Mouse (Mus musculus) WW6 (cell line): Measurements from ENCODE around the gene Mypn.

Experiments
- DNase-seq: peaks from one replicate; pipeline ENCODE4 v3.0.0-alpha.2; 2013; ENCODE audit warnings: low read depth, low spot score

Mypn gene

DNA sequence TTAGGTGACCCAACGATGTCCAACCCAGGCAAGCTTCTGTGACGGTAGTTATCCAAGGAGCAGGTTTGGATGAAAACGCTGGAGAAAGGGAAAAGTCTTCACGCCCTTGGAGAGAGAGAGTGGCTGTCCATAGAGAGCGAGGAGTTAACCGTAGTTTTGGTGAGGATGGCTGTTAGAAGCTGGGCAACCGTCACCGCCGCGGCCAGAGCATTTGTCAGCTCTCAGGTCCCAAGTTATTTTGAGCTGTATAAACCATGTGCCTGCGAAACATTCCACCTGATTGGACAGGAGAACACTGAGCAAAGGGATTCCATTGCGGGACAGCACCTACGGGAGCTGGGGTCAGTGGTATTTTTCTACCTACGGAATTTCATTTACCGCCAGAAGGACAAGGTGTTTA lies at the start of gene Mypn:
TSS of gene Mypn (minus strand) at position 225 of the 400 bp plus-strand sequence.
- DNase-seq, result no peak

GRCm38 (mm10) chr10:63248421-63248820 lies 44.7 kb upstream of the Mypn start:
- no peak for DNase-seq

DNA sequence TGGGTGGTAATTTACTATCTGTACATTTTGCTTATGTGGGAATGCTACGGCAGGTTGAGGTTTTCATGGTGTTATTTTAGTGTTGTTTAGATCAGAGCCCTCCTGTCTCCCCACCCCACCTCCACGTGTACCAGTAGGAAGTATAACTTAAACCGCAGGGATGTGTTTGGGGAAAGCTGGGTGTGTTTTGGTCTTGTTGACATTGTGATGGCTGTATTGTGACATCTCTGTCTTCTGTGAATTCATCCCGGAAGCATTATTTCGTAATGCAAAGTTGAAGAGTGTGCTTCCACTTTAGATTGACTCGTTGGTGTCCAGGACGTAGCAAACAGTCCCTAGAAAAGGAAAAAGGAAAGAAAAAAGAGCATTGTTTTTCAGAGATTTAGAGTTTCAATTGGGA lies 43.7 kb upstream of the Mypn start:
- no peak for DNase-seq

DNA sequence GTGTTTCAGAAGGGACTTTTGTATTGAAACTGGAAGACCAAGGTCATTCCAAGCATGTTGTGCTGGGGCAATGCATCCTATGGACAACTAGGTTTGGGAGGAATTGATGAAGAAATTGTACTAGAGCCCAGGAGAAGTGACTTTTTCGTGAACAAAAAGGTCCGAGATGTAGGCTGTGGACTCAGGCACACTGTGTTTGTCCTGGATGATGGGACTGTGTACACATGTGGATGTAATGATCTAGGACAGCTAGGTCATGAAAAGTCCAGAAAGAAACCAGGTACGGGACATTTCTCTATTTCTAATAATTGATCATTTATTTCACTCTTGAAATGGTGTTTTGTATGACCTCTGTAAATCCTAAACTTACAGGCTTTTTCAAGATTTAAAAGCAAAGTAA lies 42.1 kb upstream of the Mypn start:
- DNase-seq, result no peak

DNA sequence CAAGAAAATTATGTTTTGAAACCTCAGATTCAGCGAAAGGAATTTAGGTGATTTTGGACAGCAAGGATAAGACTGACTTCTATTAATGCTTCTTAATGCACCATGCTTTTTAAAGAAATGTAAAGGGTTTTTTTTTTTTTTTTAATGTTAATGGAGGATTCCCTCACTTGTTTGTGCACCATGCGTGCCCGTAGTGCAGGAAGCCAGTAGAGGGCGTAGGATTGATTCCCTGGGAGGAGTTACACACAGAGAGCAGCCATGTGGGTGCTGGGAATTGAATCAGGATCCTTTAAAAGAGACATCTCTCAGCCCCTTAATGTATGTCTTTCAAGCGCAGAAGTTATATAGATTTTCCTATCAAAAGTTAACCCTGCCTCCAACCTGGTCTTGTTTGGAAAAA lies 41.0 kb upstream of the Mypn start:
- peak; percentile 54 for DNase-seq

DNA sequence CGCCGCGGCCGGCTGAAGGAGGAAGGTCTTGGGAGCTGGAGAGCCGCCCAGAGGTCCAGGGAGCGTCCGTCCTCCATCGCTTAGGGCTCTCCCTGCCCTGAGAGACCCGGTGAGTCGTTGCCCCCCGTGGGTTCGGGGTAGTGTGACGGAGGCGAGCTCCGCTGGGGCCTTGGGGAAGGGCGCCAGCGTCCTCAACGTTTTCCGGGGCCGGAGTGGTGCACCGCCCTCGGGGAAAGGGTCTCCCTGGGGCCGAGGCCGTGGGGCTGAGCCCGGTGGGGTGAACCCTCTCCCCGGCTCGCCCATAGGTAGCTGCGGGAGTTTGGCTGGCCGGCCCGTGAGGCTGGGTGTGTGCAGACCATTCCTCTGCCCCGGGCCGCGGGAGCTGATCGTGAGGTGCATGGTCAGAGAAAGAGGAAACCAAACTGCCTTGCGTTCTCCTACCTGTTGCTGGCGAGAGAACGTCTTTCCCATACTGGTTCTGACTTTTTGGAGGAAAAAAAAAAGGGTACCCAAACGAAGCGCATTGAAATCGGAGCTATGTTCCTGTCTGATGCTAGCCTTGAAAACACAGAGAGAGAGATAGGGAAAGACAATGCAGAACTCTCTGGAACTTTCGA lies 40.4 kb upstream of the Mypn start:
- no peak for DNase-seq

- DNase-seq, result peak; percentile 81
Measured at GRCm38 (mm10) chr10:63243493-63244054, 39.8 kb upstream of the Mypn start, which contains the start of gene Herc4. Gene Herc4, plus strand, starts transcription at chr10:63243810.

- no peak for DNase-seq
Measured at GRCm38 (mm10) chr10:63242798-63243435, 39.2 kb upstream of the Mypn start.

GRCm38 (mm10) chr10:63240868-63241271 lies 37.1 kb upstream of the Mypn start:
- no peak for DNase-seq

- DNase-seq, result no peak
Measured at GRCm38 (mm10) chr10:63239848-63240247, 36.1 kb upstream of the Mypn start.

DNA sequence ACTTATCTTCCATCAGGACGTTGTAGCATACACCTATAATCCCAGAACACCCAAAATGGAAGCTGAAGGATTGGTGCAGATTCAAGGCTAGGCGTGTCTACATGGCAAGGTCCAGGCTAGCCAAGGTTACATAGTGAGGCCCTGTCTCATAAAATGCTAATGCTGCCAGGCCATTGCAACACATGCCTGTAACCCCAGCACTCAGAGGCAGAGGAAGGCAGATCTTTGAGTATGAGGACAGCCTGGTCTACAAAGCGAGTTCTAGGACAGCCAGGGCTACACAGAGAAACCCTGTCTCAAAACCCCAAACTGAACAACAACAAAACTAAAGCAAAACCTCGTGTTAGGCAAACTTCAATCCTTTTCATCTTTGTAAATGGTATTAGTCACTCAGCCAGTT lies 34.3 kb upstream of the Mypn start:
- DNase-seq, result no peak

GRCm38 (mm10) chr10:63237206-63237605 lies 33.5 kb upstream of the Mypn start:
- no peak for DNase-seq

DNA sequence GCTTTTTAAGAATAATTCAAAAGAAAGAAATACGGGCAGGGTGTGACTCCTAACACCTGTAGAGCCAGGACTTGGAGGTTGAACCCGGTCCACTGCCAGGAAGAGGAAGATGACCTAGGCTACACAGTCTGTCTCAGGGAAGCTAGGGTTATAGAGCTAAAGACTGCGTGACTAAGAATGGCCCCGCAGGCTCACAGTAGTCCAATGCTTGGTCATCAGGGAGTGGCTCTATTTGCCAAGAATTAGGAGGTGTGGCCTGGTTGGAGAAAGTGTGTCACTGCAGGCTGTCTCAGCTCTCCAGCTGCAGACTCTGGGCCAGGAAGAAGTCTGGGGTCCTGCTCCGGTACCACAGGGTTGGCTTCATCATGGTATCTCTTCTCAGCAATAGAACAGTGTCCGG lies 32.9 kb upstream of the Mypn start:
- no peak for DNase-seq

GRCm38 (mm10) chr10:63235889-63236288 lies 32.1 kb upstream of the Mypn start:
- no peak for DNase-seq

GRCm38 (mm10) chr10:63234133-63234532 lies 30.4 kb upstream of the Mypn start:
- no peak for DNase-seq

DNA sequence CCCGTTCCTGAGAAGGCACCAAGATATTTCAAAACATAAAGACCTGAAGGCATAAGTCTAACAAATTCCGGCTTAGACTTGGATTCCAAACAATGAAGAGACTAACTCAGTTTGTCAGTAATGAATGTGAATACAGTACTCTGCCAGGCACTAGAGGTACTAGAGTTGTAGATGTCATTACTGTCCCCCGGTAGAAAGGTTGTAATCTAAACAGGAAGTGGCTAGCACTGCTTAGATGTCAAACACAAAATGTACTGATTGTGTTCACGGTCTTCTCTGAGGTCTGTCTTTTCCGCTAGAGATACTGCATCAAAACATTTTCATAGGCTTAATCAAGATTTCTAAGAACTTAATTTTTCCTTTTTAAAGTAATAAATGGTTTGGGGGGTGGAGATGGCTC lies 27.9 kb upstream of the Mypn start:
- no peak for DNase-seq

DNA sequence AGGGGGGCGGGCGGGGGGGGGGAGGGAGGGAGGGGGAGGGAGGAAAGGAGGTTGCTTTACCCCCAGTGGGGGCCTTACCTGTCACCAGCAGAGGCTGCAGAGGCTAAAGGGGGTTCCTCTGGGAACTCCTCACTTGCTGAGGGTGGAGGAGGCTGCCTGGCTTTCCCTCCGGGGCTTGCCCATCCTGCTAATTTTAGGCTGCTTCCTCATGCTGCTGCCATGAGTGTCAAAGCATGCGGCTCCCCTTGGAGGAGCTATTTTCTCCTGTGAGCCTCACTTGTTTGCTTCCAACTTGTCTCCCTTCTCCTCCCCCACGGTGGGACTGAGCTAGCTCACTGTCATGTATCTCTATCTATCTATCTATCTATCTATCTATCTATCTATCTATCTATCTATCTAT lies 27.1 kb upstream of the Mypn start:
- no peak for DNase-seq

DNA sequence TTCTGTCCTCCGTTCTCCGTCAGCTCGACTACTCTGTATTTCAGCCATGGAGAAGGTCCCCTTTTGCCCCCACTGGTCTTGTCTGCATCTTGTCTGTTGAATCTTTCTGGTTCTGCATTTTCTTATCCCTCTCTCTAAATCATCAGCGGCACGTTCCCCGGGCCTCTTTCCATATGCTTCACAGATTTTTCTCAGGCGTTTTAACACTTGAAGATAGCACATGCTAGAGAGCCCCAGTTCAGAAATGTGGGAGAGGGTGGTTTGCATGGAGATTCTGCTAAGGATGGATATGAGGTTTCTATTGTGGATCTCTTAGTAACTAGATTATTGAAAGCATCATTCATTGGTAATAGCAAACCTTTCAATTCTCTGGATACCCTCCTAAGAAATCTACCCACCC lies 26.5 kb upstream of the Mypn start:
- DNase-seq, result no peak

GRCm38 (mm10) chr10:63224341-63224740 lies 20.6 kb upstream of the Mypn start:
- no peak for DNase-seq

GRCm38 (mm10) chr10:63221081-63221783 lies 17.5 kb upstream of the Mypn start:
- DNase-seq, result no peak

GRCm38 (mm10) chr10:63208871-63209270 lies 5.1 kb upstream of the Mypn start:
- no peak for DNase-seq

- no peak for DNase-seq
Measured at GRCm38 (mm10) chr10:63203002-63203401, 750 bp downstream of the Mypn start.

DNA sequence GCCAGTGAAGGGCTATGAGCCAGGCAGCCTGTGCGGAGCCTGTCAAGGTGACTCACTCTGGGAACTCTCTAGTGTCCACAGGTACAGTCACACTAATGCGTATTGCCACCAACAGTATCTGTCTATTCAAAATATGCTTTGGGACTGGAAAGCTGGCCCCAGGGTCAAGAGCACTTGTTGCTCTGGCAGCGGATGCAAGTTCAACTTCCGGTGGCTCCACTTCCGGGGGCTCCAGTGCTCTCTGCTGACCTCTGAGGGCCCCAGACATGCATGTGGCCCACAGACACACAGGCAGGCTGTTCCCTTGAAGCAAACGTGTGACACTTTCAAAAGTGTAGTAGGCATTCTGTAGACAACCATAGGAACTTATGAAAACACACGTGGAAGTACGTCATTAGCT lies 2.2 kb downstream of the Mypn start:
- DNase-seq, result no peak
